Mouse (Mus musculus): ENCODE data around the gene Serac1. TPM values are rescaled to one million over a fixed set of nuclear protein-coding genes. Genes with fewer than 3 reads are reported as not detected.

The Serac1 gene
- polyA plus RNA-seq, 1 experiment from 2014 or later: 7.7 TPM

GRCm38 (mm10) chr17:6005246-6005637, 74.3 kb downstream of the Serac1 start:
- 20% methylated on average over 11 of the region's 14 CpGs for WGBS
- peak; percentile 61; the same call in 1 of the 2 replicates for ATAC-seq (ENCODE audit: insufficient number of reproducible peaks, insufficient read depth, low FRiP score, low TSS enrichment, low read depth)
- H3K27me3 ChIP-seq: 0 out of 2 replicates have a peak, but pooled peaks cover 2% of the 10 kb centered on the region
- H3K9ac ChIP-seq (replicated peaks): no peak overlapping the region
- H3K4me3 ChIP-seq (replicated peaks): no peak overlapping the region
- peaks cover 31% of the 10 kb centered on the region for H3K4me1 ChIP-seq (replicated peaks)
- H3K9me3 ChIP-seq: no peaks in the 10 kb centered on the region
- H3K4me2 ChIP-seq: peak overlapping the region; percentile 31
- H3K27ac ChIP-seq: peak overlapping the region; percentile 75; the same call in 1 of the 2 replicates
- H3K36me3 ChIP-seq: no peaks in the 10 kb centered on the region

GRCm38 (mm10) chr17:6003661-6004060, 75.9 kb downstream of the Serac1 start:
- H3K9me3 ChIP-seq: no peaks in the 10 kb centered on the region
- H3K4me3 ChIP-seq (replicated peaks): no peak overlapping the region
- H3K27me3 ChIP-seq: 0 out of 2 replicates have a peak, but pooled peaks cover 2% of the 10 kb centered on the region
- ATAC-seq (ENCODE audit: insufficient number of reproducible peaks, insufficient read depth, low FRiP score, low TSS enrichment, low read depth): no peak
- no peak overlapping the region for H3K9ac ChIP-seq (replicated peaks)
- H3K27ac ChIP-seq: no peak overlapping the region
- no peak overlapping the region for H3K4me2 ChIP-seq
- WGBS: 85% methylated on average over 6 of the region's 6 CpGs
- peaks cover 31% of the 10 kb centered on the region for H3K4me1 ChIP-seq (replicated peaks)
- H3K36me3 ChIP-seq: no peaks in the 10 kb centered on the region

GRCm38 (mm10) chr17:6002563-6002962, 77.0 kb downstream of the Serac1 start:
- Histone ChIP-seq H3K4me1 (replicated peaks) (peaks cover 31% of the 10 kb centered on the region), H3K4me3 (replicated peaks) (no peak overlapping the region), H3K27me3 (0 out of 2 replicates have a peak, but pooled peaks cover 2% of the 10 kb centered on the region), H3K27ac (no peak overlapping the region), H3K9ac (replicated peaks) (no peak overlapping the region), H3K9me3 (no peaks in the 10 kb centered on the region), H3K4me2 (no peak overlapping the region), H3K36me3 (no peaks in the 10 kb centered on the region)
- ATAC-seq (ENCODE audit: insufficient number of reproducible peaks, insufficient read depth, low FRiP score, low TSS enrichment, low read depth): no peak
- 89% methylated on average over 6 of the region's 6 CpGs for WGBS

- no peak for ATAC-seq (ENCODE audit: insufficient number of reproducible peaks, insufficient read depth, low FRiP score, low TSS enrichment, low read depth)
- Histone ChIP-seq H3K4me1 (replicated peaks) (peaks cover 26% of the 10 kb centered on the region), H3K27me3 (0 out of 2 replicates have a peak, but pooled peaks cover 2% of the 10 kb centered on the region), H3K4me2 (no peak overlapping the region), H3K9ac (replicated peaks) (no peak overlapping the region), H3K36me3 (no peaks in the 10 kb centered on the region), H3K27ac (no peak overlapping the region), H3K9me3 (no peaks in the 10 kb centered on the region), H3K4me3 (replicated peaks) (no peak overlapping the region)
- WGBS: 77% methylated on average over 7 of the region's 7 CpGs
These were observed 77.7 kb downstream of the Serac1 start for GRCm38 (mm10) chr17:6001836-6002235.

GRCm38 (mm10) chr17:6001389-6001788, 78.2 kb downstream of the Serac1 start:
- no peaks in the 10 kb centered on the region for H3K36me3 ChIP-seq
- 80% methylated on average over 6 of the region's 6 CpGs for WGBS
- no peak overlapping the region for H3K27ac ChIP-seq
- ATAC-seq (ENCODE audit: insufficient number of reproducible peaks, insufficient read depth, low FRiP score, low TSS enrichment, low read depth): no peak
- H3K4me1 ChIP-seq (replicated peaks): peaks cover 24% of the 10 kb centered on the region
- H3K9ac ChIP-seq (replicated peaks): no peak overlapping the region
- no peak overlapping the region for H3K4me3 ChIP-seq (replicated peaks)
- 0 out of 2 replicates have a peak, but pooled peaks cover 2% of the 10 kb centered on the region for H3K27me3 ChIP-seq
- H3K9me3 ChIP-seq: no peaks in the 10 kb centered on the region
- H3K4me2 ChIP-seq: no peak overlapping the region

GRCm38 (mm10) chr17:6000864-6001319, 78.6 kb downstream of the Serac1 start:
- Histone ChIP-seq H3K27ac (no peak overlapping the region), H3K36me3 (no peaks in the 10 kb centered on the region), H3K9ac (replicated peaks) (no peak overlapping the region), H3K4me2 (no peak overlapping the region), H3K27me3 (0 out of 2 replicates have a peak, but pooled peaks cover 2% of the 10 kb centered on the region), H3K4me3 (replicated peaks) (no peak overlapping the region), H3K4me1 (replicated peaks) (peaks cover 19% of the 10 kb centered on the region), H3K9me3 (no peaks in the 10 kb centered on the region)
- 86% methylated on average over 8 of the region's 8 CpGs for WGBS
- no peak for ATAC-seq (ENCODE audit: insufficient number of reproducible peaks, insufficient read depth, low FRiP score, low TSS enrichment, low read depth)

GRCm38 (mm10) chr17:5999039-5999543, 80.5 kb downstream of the Serac1 start:
- no peak for ATAC-seq (ENCODE audit: insufficient number of reproducible peaks, insufficient read depth, low FRiP score, low TSS enrichment, low read depth)
- Histone ChIP-seq H3K4me3 (replicated peaks) (no peak overlapping the region), H3K4me1 (replicated peaks) (peaks cover 11% of the 10 kb centered on the region), H3K36me3 (no peaks in the 10 kb centered on the region), H3K9me3 (no peaks in the 10 kb centered on the region), H3K27ac (no peak overlapping the region), H3K9ac (replicated peaks) (no peak overlapping the region), H3K27me3 (0 out of 2 replicates have a peak, but pooled peaks cover 2% of the 10 kb centered on the region), H3K4me2 (no peak overlapping the region)
- WGBS: 80% methylated on average over 5 of the region's 5 CpGs

GRCm38 (mm10) chr17:5998235-5998500, 81.4 kb downstream of the Serac1 start:
- H3K27ac ChIP-seq: no peak overlapping the region
- no peaks in the 10 kb centered on the region for H3K36me3 ChIP-seq
- H3K4me3 ChIP-seq (replicated peaks): no peak overlapping the region
- no peaks in the 10 kb centered on the region for H3K9me3 ChIP-seq
- ATAC-seq (ENCODE audit: insufficient number of reproducible peaks, insufficient read depth, low FRiP score, low TSS enrichment, low read depth): no peak
- H3K4me2 ChIP-seq: no peak overlapping the region
- 0 out of 2 replicates have a peak, but pooled peaks cover 2% of the 10 kb centered on the region for H3K27me3 ChIP-seq
- peaks cover 17% of the 10 kb centered on the region for H3K4me1 ChIP-seq (replicated peaks)
- no peak overlapping the region for H3K9ac ChIP-seq (replicated peaks)

GRCm38 (mm10) chr17:5997380-5998234, 81.9 kb downstream of the Serac1 start:
- no peaks in the 10 kb centered on the region for H3K9me3 ChIP-seq
- ATAC-seq (ENCODE audit: insufficient number of reproducible peaks, insufficient read depth, low FRiP score, low TSS enrichment, low read depth): no peak
- 80% methylated on average over 16 of the region's 16 CpGs for WGBS

GRCm38 (mm10) chr17:5996589-5996988, 83.0 kb downstream of the Serac1 start:
- peaks cover 14% of the 10 kb centered on the region for H3K4me1 ChIP-seq (replicated peaks)
- ATAC-seq (ENCODE audit: insufficient number of reproducible peaks, insufficient read depth, low FRiP score, low TSS enrichment, low read depth): no peak
- no peak overlapping the region for H3K4me2 ChIP-seq
- no peak overlapping the region for H3K4me3 ChIP-seq (replicated peaks)
- no peaks in the 10 kb centered on the region for H3K36me3 ChIP-seq
- WGBS: 64% methylated on average over 14 of the region's 14 CpGs
- H3K27me3 ChIP-seq: 0 out of 2 replicates have a peak, but pooled peaks cover 5% of the 10 kb centered on the region
- H3K27ac ChIP-seq: no peak overlapping the region
- H3K9ac ChIP-seq (replicated peaks): no peak overlapping the region
- H3K9me3 ChIP-seq: no peaks in the 10 kb centered on the region

More at GRCm38 (mm10) chr17:5997380-5998234, 81.9 kb downstream of the Serac1 start:
- Histone ChIP-seq H3K4me3 (replicated peaks) (no peak overlapping the region), H3K27me3 (0 out of 2 replicates have a peak, but pooled peaks cover 2% of the 10 kb centered on the region), H3K9ac (replicated peaks) (no peak overlapping the region), H3K4me2 (no peak overlapping the region), H3K36me3 (no peaks in the 10 kb centered on the region), H3K27ac (no peak overlapping the region), H3K4me1 (replicated peaks) (peaks cover 17% of the 10 kb centered on the region)

- 0 out of 2 replicates have a peak, but pooled peaks cover 3% of the 10 kb centered on the region for H3K27me3 ChIP-seq
- no peaks in the 10 kb centered on the region for H3K36me3 ChIP-seq
- peaks cover 8% of the 10 kb centered on the region; the same call in 1 of the 2 replicates for H3K4me1 ChIP-seq (replicated peaks)
- H3K4me2 ChIP-seq: no peak overlapping the region
- no peak overlapping the region for H3K4me3 ChIP-seq (replicated peaks)
- H3K9ac ChIP-seq (replicated peaks): no peak overlapping the region
- ATAC-seq (ENCODE audit: insufficient number of reproducible peaks, insufficient read depth, low FRiP score, low TSS enrichment, low read depth): no peak
- 72% methylated on average over 6 of the region's 6 CpGs for WGBS
- no peak overlapping the region for H3K27ac ChIP-seq
- no peaks in the 10 kb centered on the region for H3K9me3 ChIP-seq
These were observed 84.9 kb downstream of the Serac1 start for GRCm38 (mm10) chr17:5994606-5995005.

All from limb, embryonic 12.5 days (tissue).